Mouse (Mus musculus) heart, postnatal 0 days (tissue): ENCODE results near the gene Gtf2ird1.

Experiments used
- CTCF ChIP-seq: IDR thresholded peaks from 2 replicates; pipeline ENCODE4 v1.5.1; 2016; ENCODE audit warnings: antibody characterized with exemption, control low read depth, low read depth
- EP300 ChIP-seq: IDR thresholded peaks from 2 replicates; pipeline ENCODE4 v1.6.1; 2016; ENCODE audit warnings: antibody characterized with exemption, low read depth

- no peak for TF ChIP-seq CTCF
- no peak for TF ChIP-seq EP300
Measured at GRCm38 (mm10) chr5:134421061-134421460, 35.5 kb downstream of the Gtf2ird1 start.
